Mouse (Mus musculus): ENCODE measurements around the gene Stk11. TPM values are rescaled to one million over a fixed set of nuclear protein-coding genes. Genes with fewer than 3 reads are reported as not detected.

Gene Stk11
- polyA plus RNA-seq, 1 experiment: 70.3 TPM

GRCm38 (mm10) chr10:80136952-80137625, 21.5 kb downstream of the Stk11 start:
- H3K27me3 ChIP-seq (ENCODE audit: control insufficient read depth, insufficient read depth, low read length, poor library complexity, severe bottlenecking): no peaks in the 10 kb centered on the region

GRCm38 (mm10) chr10:80137626-80138552, 22.3 kb downstream of the Stk11 start:
- peak overlapping the region; percentile 84 for H3K4me3 ChIP-seq (ENCODE audit: low read depth, low read length)
- H3K36me3 ChIP-seq (ENCODE audit: control insufficient read depth, insufficient read depth, low read length, poor library complexity, severe bottlenecking): no peaks in the 10 kb centered on the region
- TF ChIP-seq CTCF (IDR thresholded peaks at IDR 0.05; ENCODE audit: low read depth, low read length): no peak
- no peak for TF ChIP-seq EP300 (IDR thresholded peaks at IDR 0.05; ENCODE audit: insufficient read depth, low read depth, low read length)
- no peak for TF ChIP-seq POLR2A (IDR thresholded peaks at IDR 0.05; ENCODE audit: insufficient read depth, low read length)
- no peaks in the 10 kb centered on the region for H3K4me1 ChIP-seq (ENCODE audit: control insufficient read depth, insufficient read depth, low read length)
- H3K9ac ChIP-seq (ENCODE audit: low read depth, poor library complexity, severe bottlenecking): peak overlapping the region; percentile 75
- no peaks in the 10 kb centered on the region for H3K9me3 ChIP-seq (replicated peaks; ENCODE audit: control insufficient read depth, insufficient read depth, low read length, poor library complexity, severe bottlenecking)
- peak overlapping the region; percentile 19; the same call in 1 of the 2 replicates for H3K27ac ChIP-seq (ENCODE audit: insufficient read depth, low read length)
- H3K27me3 ChIP-seq (ENCODE audit: control insufficient read depth, insufficient read depth, low read length, poor library complexity, severe bottlenecking): no peaks in the 10 kb centered on the region

More at GRCm38 (mm10) chr10:80136952-80137625, 21.5 kb downstream of the Stk11 start:
- Histone ChIP-seq H3K9ac (ENCODE audit: low read depth, poor library complexity, severe bottlenecking) (peak overlapping the region; percentile 75), H3K4me3 (ENCODE audit: low read depth, low read length) (peak overlapping the region; percentile 72), H3K36me3 (ENCODE audit: control insufficient read depth, insufficient read depth, low read length, poor library complexity, severe bottlenecking) (no peaks in the 10 kb centered on the region), H3K4me1 (ENCODE audit: control insufficient read depth, insufficient read depth, low read length) (no peaks in the 10 kb centered on the region), H3K9me3 (replicated peaks; ENCODE audit: control insufficient read depth, insufficient read depth, low read length, poor library complexity, severe bottlenecking) (no peaks in the 10 kb centered on the region), H3K27ac (ENCODE audit: insufficient read depth, low read length) (no peak overlapping the region)
- TF ChIP-seq POLR2A (IDR thresholded peaks at IDR 0.05; ENCODE audit: insufficient read depth, low read length): no peak
- no peak for TF ChIP-seq CTCF (IDR thresholded peaks at IDR 0.05; ENCODE audit: low read depth, low read length)

GRCm38 (mm10) chr10:80138553-80139438, 23.2 kb downstream of the Stk11 start, which contains the start of gene Atp5d:
TSS of gene Atp5d (plus strand) at chr10:80138632.
- Histone ChIP-seq H3K9me3 (replicated peaks; ENCODE audit: control insufficient read depth, insufficient read depth, low read length, poor library complexity, severe bottlenecking) (no peaks in the 10 kb centered on the region), H3K27me3 (ENCODE audit: control insufficient read depth, insufficient read depth, low read length, poor library complexity, severe bottlenecking) (no peaks in the 10 kb centered on the region), H3K4me3 (ENCODE audit: low read depth, low read length) (peak within 1 kb of the TSS; percentile 84), H3K9ac (ENCODE audit: low read depth, poor library complexity, severe bottlenecking) (peak within 1 kb of the TSS; percentile 75), H3K27ac (ENCODE audit: insufficient read depth, low read length) (peak within 1 kb of the TSS; percentile 19; the same call in 1 of the 2 replicates), H3K36me3 (ENCODE audit: control insufficient read depth, insufficient read depth, low read length, poor library complexity, severe bottlenecking) (peaks cover 5% of the 10 kb centered on the region), H3K4me1 (ENCODE audit: control insufficient read depth, insufficient read depth, low read length) (no peaks in the 10 kb centered on the region)
- TF ChIP-seq EP300 (IDR thresholded peaks at IDR 0.05; ENCODE audit: insufficient read depth, low read depth, low read length) (0 out of 2 replicates have a peak, but pooled peaks have one; percentile 24), POLR2A (IDR thresholded peaks at IDR 0.05; ENCODE audit: insufficient read depth, low read length) (peak; percentile 79), CTCF (IDR thresholded peaks at IDR 0.05; ENCODE audit: low read depth, low read length) (no peak)

GRCm38 (mm10) chr10:80139439-80139775, 23.8 kb downstream of the Stk11 start:
- no peak for TF ChIP-seq POLR2A (IDR thresholded peaks at IDR 0.05; ENCODE audit: insufficient read depth, low read length)
- TF ChIP-seq CTCF (IDR thresholded peaks at IDR 0.05; ENCODE audit: low read depth, low read length): no peak
- TF ChIP-seq EP300 (IDR thresholded peaks at IDR 0.05; ENCODE audit: insufficient read depth, low read depth, low read length): no peak
- Histone ChIP-seq H3K9ac (ENCODE audit: low read depth, poor library complexity, severe bottlenecking) (peak overlapping the region; percentile 75; the same call in 1 of the 2 replicates), H3K27ac (ENCODE audit: insufficient read depth, low read length) (0 out of 2 replicates have a peak overlapping the region, but pooled peaks have one; percentile 4), H3K27me3 (ENCODE audit: control insufficient read depth, insufficient read depth, low read length, poor library complexity, severe bottlenecking) (no peaks in the 10 kb centered on the region), H3K9me3 (replicated peaks; ENCODE audit: control insufficient read depth, insufficient read depth, low read length, poor library complexity, severe bottlenecking) (no peaks in the 10 kb centered on the region), H3K36me3 (ENCODE audit: control insufficient read depth, insufficient read depth, low read length, poor library complexity, severe bottlenecking) (peaks cover 11% of the 10 kb centered on the region), H3K4me1 (ENCODE audit: control insufficient read depth, insufficient read depth, low read length) (no peaks in the 10 kb centered on the region), H3K4me3 (ENCODE audit: low read depth, low read length) (no peak overlapping the region)

GRCm38 (mm10) chr10:80139975-80140665, 24.5 kb downstream of the Stk11 start:
- Histone ChIP-seq H3K4me1 (ENCODE audit: control insufficient read depth, insufficient read depth, low read length) (no peaks in the 10 kb centered on the region), H3K27ac (ENCODE audit: insufficient read depth, low read length) (0 out of 2 replicates have a peak overlapping the region, but pooled peaks have one; percentile 4), H3K4me3 (ENCODE audit: low read depth, low read length) (no peak overlapping the region), H3K27me3 (ENCODE audit: control insufficient read depth, insufficient read depth, low read length, poor library complexity, severe bottlenecking) (no peaks in the 10 kb centered on the region), H3K9me3 (replicated peaks; ENCODE audit: control insufficient read depth, insufficient read depth, low read length, poor library complexity, severe bottlenecking) (no peaks in the 10 kb centered on the region), H3K9ac (ENCODE audit: low read depth, poor library complexity, severe bottlenecking) (no peak overlapping the region), H3K36me3 (ENCODE audit: control insufficient read depth, insufficient read depth, low read length, poor library complexity, severe bottlenecking) (peaks cover 15% of the 10 kb centered on the region)
- TF ChIP-seq EP300 (IDR thresholded peaks at IDR 0.05; ENCODE audit: insufficient read depth, low read depth, low read length): no peak
- TF ChIP-seq CTCF (IDR thresholded peaks at IDR 0.05; ENCODE audit: low read depth, low read length): no peak
- TF ChIP-seq POLR2A (IDR thresholded peaks at IDR 0.05; ENCODE audit: insufficient read depth, low read length): no peak
